Mouse (Mus musculus) telencephalon, adult 2 months (tissue): ENCODE measurements at regions not wholly inside any gene's neighbourhood (a gene's known extent, or its start where the extent isn't known, plus 50 kb on each side); places are given as distances from the start of the nearest gene placed in this dataset.

Experiments used
- DNase-seq: peaks from one replicate; pipeline ENCODE4 v3.0.0-alpha.2; 2011; ENCODE audit warnings: low read depth, low spot score

- DNase-seq: no peak
These were observed 158.0 kb upstream of the Serp2 start for GRCm38 (mm10) chr14:76714727-76715126.

DNA sequence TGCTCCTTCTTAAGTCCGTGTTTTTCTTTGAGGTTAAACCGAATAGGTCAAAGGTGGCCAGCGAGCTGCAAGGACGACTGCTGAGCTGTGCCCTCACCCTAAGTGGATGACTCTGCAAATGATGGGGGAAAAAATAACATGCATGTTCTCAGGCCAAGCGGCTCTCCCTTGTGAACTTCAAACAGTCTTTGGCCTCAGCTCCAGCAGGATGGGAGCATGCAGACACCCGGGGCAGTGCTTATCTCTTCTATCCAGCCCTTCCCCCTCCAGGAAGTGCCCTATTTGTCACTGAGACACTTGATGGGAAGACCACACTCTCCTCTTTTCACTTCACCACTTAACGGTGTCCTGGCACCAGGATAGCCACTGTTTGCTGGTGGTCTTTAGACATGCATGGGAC lies 157.3 kb upstream of the Serp2 start:
- no peak for DNase-seq

GRCm38 (mm10) chr14:76708728-76709127 lies 152.0 kb upstream of the Serp2 start:
- peak; percentile 43 for DNase-seq

DNA sequence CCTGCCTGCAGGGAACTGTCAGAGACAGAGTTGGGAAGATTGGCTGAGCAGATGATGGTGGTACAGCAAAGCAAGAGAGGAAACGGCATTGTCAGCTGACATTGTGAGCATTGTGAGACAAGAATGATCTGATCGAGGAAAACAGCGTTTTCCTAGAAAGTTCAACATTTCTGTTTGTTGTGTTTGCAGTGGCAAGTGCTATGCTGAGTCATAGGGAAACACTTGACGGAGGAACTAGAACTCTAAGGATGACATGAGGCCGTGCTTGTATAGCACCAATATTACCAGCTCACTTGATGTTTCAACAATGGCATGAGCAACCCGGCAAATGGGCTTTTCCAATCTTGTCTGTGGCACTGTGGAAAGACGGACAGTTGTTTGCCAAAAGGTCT lies 146.7 kb upstream of the Serp2 start:
- DNase-seq: no peak

DNA sequence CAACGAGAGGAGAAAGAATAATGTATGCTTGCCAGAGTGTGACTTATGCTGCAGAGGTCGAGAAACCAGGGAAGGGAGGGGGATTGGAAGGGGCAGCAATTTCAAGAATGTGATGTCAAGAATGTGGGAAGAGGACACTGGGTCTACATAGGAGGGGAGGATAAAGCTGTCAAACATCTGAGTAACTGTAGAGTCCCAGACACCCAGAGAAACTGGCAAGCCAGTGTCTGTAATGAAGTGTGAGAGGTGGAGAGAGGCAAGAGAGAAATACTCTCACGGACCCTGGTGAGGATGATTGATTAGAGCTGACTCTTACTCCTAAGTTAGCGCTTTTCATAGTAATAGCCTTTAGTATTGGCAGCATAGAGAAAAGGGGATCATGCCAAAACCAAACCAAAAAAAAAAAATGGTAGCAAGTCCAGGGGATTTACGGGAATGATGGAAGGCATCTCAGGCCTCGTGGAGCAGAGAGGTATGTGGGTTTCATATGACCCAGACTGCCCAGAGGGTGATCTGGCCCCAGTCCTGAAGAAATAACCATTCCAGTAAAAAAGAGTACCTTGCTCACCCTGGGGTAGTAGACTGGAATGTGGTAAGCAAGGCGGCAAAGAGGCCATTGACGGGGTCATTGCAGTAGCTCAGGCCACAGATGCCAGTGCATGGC lies 146.2 kb upstream of the Serp2 start:
- DNase-seq: no peak

- no peak for DNase-seq
These were observed 145.4 kb upstream of the Serp2 start for GRCm38 (mm10) chr14:76701911-76702708.

GRCm38 (mm10) chr14:76701304-76701703 lies 144.6 kb upstream of the Serp2 start:
- DNase-seq: no peak

DNA sequence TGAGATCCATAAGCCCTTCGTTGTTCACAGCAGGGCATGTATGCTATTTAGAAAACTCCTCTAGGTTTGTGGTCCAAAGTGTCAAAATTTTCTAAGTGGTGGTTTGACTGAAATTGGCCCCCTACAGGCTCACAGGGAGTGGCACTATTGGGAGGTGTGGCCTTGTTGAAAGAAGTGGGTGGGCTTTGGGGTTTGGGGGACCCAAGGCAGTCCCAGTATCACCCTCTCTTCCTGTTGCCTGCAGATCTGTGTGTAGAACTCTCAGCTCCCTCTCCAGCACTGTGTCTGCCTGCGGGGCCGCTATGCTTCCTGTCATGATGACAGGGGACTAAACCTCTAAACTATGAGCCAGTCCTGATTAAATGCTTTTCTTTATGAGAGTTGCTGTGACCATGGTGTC lies 144.1 kb upstream of the Serp2 start:
- DNase-seq: no peak

DNA sequence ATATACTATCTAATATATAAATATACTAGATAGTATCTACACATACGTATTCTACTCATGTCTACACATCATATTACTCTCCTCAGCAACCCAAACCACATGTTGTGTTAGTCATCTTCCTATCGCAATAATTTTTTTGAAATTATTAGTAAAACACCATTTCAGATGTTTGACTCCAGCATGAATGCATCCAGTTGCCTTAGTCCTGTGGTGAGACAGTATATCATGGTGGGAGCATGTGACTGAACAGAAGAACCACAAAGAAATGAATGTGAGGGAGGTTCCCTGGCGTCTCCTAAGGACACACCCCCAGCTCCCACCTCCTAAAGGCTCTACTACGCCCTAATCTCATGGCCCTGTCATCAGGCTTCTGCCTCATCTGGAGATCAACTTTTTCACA lies 143.5 kb upstream of the Serp2 start:
- no peak for DNase-seq

DNA sequence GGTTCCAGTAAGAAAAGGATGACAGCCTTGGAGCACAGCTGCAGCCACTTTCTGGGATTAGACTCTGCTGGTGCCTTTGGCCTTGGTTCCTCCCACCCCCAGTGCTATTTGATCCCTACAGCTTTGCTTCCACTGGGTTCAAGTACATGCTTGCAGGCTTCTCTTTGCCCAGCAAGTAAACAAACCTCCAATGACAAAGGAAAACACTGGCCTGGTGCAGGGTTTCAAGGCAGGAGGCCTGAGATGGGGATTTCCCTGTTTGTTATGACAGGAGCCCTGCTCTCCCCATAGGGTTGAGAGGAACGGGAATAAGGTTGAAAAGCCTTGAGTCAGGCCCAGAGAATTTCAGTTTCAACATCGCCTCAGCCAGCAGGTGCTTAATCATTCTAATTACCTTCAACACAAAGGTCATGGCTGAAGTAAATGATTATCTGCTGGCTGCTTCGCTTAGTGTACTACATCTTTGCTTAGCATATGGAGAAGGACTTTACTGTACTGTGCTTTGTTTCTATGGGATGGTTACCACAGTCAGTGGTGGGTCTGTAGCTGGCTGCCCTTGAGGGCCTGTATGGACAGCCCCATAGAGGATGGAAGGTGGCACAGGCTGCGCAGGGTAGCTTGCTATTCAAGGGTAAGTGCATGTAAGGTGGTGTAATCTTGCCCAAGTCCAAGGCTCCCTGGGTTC lies 142.2 kb upstream of the Serp2 start:
- DNase-seq: no peak

- no peak for DNase-seq
These were observed 140.0 kb upstream of the Serp2 start for GRCm38 (mm10) chr14:76696729-76697128.

GRCm38 (mm10) chr14:76695691-76696355 lies 139.1 kb upstream of the Serp2 start:
- no peak for DNase-seq

- DNase-seq: no peak
These were observed 138.2 kb upstream of the Serp2 start for GRCm38 (mm10) chr14:76694894-76695293.

- DNase-seq: no peak
These were observed 136.9 kb upstream of the Serp2 start for GRCm38 (mm10) chr14:76693351-76694317.

DNA sequence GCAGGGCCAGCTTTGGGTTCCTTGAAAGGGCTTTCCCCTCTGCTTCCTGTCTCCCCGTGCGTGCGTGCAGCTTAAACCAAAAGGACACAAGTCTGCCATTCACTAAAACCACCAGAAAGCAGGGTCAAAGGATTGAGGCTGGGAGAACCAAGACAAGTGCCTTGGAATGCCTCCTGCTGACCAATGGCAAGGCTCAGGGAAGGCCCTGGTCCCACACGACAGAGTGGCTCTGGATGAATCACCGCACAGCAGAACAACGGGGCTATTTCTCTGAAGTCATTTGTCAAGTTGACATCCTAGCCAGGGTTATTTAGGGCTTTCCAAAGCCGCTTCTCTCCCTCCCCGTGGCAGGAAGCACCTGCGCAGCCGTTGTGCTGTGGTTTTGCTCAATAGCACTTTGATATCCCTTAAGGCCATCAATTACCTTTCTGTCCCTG lies 131.3 kb upstream of the Serp2 start:
- DNase-seq: no peak

GRCm38 (mm10) chr14:76686762-76687453 lies 130.2 kb upstream of the Serp2 start:
- no peak for DNase-seq

DNA sequence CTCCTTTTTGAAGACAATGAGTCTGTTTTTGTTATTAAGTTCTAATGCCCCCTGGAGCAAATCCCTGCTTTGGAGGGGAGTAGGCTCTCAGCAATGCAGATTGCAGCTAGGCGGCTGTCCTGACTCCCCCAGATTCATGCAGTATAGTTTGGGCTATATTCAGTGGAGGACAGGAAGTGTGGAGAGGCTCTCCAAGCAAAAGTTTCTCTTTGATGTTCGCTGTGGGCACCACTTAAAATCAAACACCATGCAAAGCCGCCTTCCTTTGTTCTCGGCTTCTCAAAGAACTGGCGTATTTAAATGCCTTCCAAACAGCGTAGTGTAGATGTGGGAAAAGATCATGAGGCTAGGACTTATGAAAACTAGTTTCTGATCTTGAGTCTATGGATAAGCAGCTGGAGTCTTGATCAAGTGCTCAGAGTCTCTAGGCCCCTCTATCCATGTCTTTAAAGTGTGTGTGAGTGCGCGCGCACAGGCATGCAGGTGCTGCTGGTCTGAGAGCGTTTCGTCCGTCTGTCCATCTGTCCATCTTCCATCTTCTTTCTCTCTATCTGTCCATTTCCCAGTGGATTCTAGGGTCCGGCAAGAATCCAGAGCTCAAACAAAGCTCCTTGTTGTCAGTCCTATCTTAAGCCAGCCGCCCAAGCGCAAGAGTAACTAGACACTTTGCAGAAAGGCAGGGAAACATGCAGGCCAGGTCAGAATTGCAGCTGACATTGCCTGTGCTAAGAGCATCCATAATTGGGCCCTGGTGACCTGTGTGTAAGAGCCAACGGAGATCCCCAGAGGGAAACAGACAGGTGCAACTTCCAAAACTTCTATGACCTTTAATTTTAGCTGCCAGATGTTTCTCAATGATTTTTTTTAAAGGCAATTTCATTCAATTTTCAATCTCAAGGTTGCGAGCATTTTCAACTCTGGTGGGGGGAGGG lies 129.4 kb upstream of the Serp2 start:
- no peak for DNase-seq

DNA sequence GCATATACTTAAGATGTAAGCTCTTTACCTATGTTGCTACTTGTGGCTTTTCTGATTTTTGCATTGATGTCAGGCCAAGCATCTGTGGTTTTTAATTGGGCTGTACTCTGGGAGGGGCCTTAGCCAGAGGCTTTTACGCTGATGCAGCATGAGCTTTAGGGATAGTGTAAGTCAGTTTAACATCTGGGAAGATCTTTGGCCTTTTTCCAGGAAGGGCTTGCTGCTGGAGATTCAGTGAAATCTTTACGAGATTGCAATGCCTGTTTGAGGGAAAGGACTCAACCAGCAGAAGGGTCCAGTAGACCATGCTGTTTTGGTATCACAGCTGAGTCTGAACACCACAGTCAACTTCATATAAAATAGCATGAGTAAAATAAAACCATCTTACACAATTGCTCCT lies 127.6 kb upstream of the Serp2 start:
- no peak for DNase-seq
